Mouse (Mus musculus) MEL (cell line): ENCODE results near the gene Rbfox3.

ENCODE experiments used
- CHD1 ChIP-seq: IDR thresholded peaks from 2 replicates; pipeline ENCODE4 v1.6.1; 2012; ENCODE audit warnings: low read depth, mild to moderate bottlenecking, inconsistent platforms, low read length, improper control_type of control experiment
- CTCF ChIP-seq, 3 experiments: IDR thresholded peaks in 2 of 3; conservative IDR thresholded peaks in 1 of 3; 2 replicates each; pipeline ENCODE4 v1.5.1; 2011 to 2012; ENCODE audit warnings: low read length in 3 of 3, low read depth in 2 of 3, mild to moderate bottlenecking in 2 of 3, improper control_type of control experiment in 1 of 3, inconsistent platforms in 1 of 3, mixed read lengths in 1 of 3, moderate library complexity in 1 of 3; ENCODE audit not compliant: control insufficient read depth in 1 of 3, insufficient read depth in 1 of 3, poor library complexity in 1 of 3, severe bottlenecking in 1 of 3
- POLR2A ChIP-seq, 2 experiments: IDR thresholded peaks; 2 replicates each; pipeline ENCODE4 v1.6.1; 2011 to 2012; ENCODE audit warnings: low read length in 2 of 2, mild to moderate bottlenecking in 2 of 2, control low read depth in 1 of 2, improper control_type of control experiment in 1 of 2, low read depth in 1 of 2, moderate library complexity in 1 of 2; ENCODE audit not compliant: control insufficient read depth in 1 of 2, insufficient read depth in 1 of 2, poor library complexity in 1 of 2
- RCOR1 ChIP-seq: IDR thresholded peaks from 2 replicates; pipeline ENCODE4 v1.6.1; 2012; ENCODE audit warnings: low read depth, mild to moderate bottlenecking, inconsistent platforms, low read length, improper control_type of control experiment
- TCF12 ChIP-seq: IDR thresholded peaks from 2 replicates; pipeline ENCODE4 v1.6.1; 2014; ENCODE audit warnings: low read depth, mild to moderate bottlenecking, inconsistent platforms, low read length, improper control_type of control experiment, moderate library complexity
- UBTF ChIP-seq: IDR thresholded peaks from 2 replicates; pipeline ENCODE4 v1.6.1; 2012; ENCODE audit warnings: low read depth, mild to moderate bottlenecking, inconsistent platforms, low read length, improper control_type of control experiment, moderate library complexity, borderline replicate concordance; ENCODE audit not compliant: insufficient read depth
- ZMIZ1 ChIP-seq: IDR thresholded peaks from 2 replicates; pipeline ENCODE4 v1.6.1; 2012; ENCODE audit warnings: low read depth, mild to moderate bottlenecking, inconsistent platforms, low read length, improper control_type of control experiment, moderate library complexity
- ZNF384 ChIP-seq: IDR thresholded peaks from 2 replicates; pipeline ENCODE4 v1.6.1; 2012; ENCODE audit warnings: low read depth, mild to moderate bottlenecking, inconsistent platforms, low read length, improper control_type of control experiment

GRCm38 (mm10) chr11:118577271-118577670 lies 334.1 kb downstream of the Rbfox3 start:
- TF ChIP-seq CHD1, result no peak
- no peak for TF ChIP-seq POLR2A (IDR thresholded peaks at IDR 0.05; ENCODE audit: control insufficient read depth in 1 of 2, insufficient read depth in 1 of 2, low read depth in 1 of 2, low read length in 2 of 2, poor library complexity in 1 of 2)
- no peak for TF ChIP-seq ZNF384
- no peak for TF ChIP-seq UBTF
- no peak for TF ChIP-seq TCF12
- no peak for TF ChIP-seq RCOR1
- no peak for TF ChIP-seq ZMIZ1
- TF ChIP-seq CTCF (IDR thresholded peaks at IDR 0.05 in 2 of 3, conservative IDR thresholded peaks at IDR 0.05 in 1 of 3; ENCODE audit: control insufficient read depth in 1 of 3, insufficient read depth in 1 of 3, low read depth in 2 of 3, low read length in 3 of 3, poor library complexity in 1 of 3, severe bottlenecking in 1 of 3), result no peak
